Mouse (Mus musculus) right cerebral cortex, postnatal 14 days (tissue): ENCODE results near the gene Hdac11.
A peak's percentile ranks its signal among the peaks of the same experiment; 100 is the strongest.

Source experiments
- DNase-seq: peaks from one replicate; pipeline ENCODE4 v3.0.0; 2022

Hdac11 gene

DNA sequence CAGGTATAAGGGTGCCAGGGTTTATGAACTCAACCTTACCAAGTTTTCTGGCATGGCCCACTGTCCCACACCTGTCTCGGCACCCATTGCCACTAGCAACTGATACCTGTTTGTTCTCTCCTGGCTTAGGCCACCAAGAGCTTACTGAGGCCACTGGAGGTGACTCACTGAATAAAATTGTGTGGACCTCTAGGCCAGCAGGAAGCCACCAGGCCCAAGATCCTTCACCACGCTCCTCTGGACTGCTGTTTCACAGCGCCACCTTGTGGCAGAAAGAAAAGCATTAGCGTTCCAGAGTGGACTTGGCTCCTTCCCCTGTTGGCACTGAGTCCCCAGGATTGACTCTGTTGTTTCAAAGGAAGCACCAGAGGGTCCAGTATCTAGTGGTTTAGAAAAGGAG lies 16.6 kb upstream of the Hdac11 start:
- peak; percentile 80 for DNase-seq

DNA sequence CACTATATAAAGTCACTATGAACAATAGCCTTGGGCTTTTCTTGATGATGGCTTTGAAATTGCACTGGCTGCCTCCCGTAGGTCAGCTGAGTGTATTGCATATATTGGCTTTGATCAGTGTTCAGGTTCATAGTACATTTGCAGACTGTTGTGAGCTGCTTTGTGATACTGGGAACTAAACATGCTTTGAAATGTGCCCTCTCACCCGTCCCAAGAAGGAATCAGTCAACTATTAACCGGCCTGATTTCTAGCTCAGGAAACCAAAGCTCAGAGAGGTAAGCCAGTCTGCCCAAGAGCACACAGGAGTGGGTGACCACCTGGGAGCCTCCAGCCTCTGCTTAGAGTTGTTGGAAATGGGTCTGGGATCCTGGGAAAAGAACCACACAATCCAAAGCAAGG lies 11.4 kb upstream of the Hdac11 start:
- no peak for DNase-seq

DNA sequence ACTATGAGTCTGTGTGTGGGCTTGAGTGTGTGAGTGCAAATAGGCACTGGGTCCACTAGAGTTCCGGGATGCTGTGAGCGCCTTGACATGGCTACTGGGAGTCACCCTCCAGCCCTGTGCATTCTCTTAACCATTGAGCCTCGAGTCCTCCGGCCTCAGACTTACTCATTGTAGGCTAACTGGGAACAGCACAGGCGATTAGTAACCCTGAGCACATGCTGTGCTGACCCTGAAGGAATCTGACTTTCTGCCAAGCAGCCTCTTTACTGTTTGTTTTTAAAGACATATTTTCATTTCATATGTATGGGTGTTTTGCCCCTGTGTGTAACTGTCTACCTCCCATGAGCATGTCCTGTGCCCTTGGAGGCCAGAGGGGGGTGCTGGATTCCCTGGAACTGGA lies 10.9 kb upstream of the Hdac11 start:
- DNase-seq: no peak

DNA sequence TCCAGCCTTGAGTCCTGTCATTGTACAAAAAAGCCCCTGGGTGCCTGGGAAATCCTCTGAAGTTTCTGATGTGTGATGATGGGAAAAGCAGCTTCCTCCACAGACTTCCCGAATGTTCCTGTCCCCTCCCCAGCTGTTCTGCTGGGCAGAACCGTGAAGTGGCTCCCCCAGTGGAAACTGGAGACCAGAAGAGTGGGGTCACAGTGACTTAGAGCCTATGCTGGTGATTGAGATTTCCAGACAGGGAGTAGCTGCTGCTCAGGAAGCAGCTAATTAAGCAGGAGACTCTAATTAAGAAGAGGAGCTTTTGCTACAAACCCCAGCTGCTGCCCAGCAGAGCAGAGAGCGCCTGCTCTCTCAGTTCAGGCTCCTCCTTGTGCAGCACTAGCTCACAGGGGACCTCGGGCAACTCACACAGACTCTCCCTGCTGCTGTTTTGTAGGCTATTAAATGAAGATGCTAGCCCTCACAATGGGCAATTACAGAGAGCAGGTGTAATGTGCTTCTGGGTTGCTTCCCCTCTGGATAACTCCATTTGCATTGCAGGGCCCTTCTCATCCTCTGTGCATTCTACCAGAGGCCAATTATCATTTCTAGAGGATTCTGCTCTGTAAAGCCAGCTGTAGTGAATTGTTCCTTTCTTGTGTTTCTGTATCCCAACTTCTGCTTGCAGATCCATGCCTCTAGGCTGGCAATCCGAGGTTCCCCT lies 9.9 kb upstream of the Hdac11 start:
- DNase-seq: no peak

DNA sequence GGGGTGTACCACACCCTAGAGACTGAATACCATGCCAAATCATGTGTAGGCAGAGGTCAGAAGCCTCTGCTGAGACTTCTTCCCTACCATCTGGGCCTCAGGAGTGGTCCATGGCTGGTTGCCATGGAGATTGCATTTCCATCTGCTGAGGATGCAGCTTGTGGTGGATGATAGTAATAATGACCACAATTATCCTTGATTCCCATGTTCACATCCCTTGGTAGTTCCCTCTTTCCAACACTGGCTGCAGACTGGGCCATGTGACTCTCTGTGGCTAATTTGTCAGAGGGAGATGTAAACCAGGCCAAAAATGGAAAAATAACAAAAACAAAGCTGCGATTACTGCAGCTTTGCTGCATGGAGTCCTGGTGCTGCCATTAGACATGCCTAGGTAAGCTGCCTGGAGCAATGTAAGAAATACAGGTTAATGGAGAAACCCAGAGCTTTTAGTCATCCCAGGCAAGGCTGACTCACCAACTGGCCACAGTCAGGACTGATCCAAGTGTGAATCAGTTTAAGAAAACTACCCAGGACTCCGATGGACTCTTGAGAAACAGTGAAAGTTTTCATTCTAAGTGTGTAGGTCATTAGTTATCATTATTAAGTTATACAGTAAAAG lies 9.2 kb upstream of the Hdac11 start:
- DNase-seq: no peak

DNA sequence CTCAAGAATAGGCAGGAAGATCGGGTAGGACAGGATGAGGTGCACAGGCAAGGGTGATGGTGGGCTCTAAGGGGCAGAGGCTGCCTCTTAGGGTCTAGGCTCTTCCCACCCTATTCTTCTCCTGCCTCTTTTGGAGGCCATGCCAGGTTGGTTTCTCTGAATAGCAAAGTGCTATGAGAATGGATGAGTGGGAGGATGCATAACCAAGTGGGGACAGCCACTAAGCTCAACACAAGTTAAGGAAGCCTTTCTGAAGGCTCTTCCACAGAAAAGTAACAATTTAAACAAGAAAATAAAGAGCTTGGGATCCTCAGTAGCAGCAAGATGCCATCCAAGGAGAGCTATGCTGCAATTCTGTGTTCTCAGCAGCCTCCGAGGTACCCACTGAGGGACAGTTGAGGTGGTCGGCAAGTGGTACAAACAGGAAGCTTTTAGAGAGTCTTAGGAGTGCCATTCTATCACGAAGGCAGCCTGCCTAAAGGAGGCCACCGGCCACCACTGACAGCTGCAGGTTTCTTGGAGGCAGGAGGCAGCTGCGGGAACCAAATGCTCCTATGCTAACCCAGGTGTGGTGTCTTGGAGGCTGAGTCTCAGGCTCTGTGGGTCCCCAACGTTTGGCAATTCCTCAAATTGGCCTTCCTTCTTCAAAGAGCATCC lies 3.4 kb upstream of the Hdac11 start:
- no peak for DNase-seq

DNA sequence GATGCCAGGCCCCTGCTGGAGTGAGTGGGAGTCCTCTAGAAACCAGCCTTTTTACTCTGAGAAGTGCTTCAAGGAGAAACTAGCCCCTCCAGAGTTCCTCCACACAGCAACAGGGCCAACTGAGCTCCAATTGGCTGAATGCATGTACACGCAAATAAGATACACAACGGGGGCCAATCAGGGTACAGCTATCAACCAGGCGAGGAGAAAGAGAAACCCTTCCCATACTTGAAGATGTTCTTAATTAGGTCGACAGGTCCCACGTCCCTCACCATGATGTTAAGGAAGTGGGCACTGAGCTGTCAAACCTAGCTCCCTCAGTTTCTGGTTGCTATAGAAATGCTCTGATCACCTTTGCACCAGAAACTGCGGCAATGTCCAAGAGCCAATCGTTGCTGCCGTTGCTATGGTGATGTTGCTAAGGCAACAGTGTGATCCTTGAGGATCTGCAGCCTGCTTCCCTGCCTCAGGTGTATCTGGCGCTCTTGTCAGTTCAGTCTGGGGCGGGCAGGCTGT lies 2.9 kb upstream of the Hdac11 start:
- peak; percentile 48 for DNase-seq

DNA sequence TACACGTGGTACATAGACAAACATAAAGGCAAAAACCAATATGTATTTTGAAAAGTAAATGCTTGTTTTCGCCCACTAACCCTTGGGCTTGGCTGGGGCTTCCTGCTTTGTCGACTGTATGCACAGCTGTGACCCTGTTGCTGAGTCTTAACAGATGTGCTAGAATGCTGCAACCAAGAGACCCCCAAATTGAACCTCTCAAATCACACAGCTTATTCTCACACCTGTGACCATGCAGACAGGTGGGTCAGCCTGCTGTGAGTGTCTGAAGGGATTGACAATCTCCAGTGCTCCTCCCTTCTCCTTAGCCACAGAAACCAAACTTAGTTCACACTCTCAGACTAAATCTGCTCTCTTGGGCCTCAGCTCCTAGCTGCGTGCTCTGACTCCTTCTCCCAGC lies 1.8 kb upstream of the Hdac11 start:
- no peak for DNase-seq

DNA sequence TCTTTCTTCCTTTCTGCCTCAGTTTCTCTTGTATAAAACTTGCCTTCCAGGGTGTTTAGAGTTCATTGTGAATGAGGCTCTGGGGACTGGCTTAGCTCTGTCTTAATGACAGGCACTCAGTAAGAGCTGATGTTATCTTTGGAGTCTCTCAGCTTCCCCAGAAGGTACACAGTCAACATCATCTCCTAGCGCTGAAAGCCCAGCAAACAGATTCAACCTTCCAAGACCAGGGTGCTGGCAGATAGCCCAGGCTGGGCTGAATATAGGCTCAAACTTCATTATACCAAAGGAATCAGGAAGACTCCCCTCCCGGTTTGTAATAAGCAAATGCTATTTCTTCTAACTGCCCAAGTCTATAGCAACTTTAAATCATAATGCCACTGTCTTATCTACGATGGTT lies 1.2 kb upstream of the Hdac11 start:
- no peak for DNase-seq

DNA sequence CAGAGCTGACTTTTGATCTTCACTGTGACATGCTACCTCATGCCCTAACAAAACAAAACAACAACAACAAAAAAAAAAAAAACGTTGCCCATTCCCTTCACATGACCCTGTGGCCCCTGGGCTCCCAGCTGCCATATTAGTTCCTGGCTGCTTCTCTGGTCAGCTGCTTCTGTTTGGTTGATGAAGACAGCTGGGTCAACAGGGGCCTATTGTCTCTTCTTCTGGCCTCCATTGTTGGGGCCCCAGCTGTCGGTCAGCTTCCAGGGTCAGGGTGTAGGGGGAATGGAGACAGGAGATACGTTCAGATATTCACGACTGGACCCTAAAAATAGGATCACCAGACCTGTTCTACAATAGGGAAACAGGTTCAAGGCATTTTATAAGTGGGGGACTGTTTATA lies 403 bp upstream of the Hdac11 start:
- no peak for DNase-seq

DNA sequence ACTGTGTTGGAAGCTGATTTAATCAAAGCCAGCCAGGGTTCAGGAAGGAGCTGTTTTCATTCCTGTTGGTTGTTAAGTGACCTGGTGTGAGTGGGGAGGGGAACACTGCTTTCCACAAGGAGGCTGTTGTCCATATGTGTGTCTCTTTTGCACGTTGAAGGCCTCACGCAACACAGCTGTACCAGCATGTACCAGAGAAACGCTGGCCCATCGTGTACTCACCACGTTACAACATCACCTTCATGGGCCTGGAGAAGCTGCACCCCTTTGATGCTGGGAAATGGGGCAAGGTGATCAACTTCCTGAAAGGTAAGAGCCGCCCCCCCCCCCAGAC lies 739 bp downstream of the Hdac11 start:
- no peak for DNase-seq

DNA sequence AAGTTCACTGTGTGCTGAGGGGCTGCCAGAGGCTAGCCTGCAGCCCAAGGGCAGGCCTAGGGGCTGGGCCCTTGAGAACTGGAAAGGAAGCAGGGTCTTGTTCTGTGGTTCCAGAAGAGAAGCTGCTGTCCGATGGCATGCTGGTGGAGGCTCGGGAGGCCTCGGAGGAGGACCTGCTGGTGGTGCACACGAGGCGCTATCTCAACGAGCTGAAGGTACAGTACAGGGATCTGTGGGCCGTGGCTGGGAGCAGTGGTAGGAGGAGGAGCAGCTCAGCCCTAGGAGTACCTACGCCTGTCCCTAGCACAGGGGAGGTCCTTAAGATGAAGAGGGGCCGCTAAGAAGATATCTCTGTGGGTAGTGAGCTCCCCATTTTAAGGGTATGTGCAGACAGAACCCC lies 2.6 kb downstream of the Hdac11 start:
- DNase-seq: no peak

DNA sequence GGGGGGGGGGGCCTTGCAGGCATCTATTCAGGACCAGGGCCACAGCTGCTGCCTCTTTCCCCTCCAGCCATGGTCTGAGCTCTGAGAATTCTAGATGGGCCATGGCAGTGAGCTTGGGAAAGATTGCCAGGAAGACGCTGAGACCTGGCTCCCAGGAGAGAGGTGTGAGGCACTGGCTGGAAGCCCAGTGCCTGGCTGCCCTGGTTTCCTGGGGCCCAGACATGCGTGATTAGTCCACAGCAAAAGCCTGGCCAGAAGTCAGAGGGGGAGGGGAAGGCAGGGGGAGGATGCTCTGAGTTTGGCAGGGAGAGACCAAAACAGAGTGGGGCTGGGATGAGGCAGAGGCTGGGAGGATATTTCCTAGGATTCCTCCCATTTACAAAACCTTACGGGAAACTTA lies 3.9 kb downstream of the Hdac11 start:
- DNase-seq: peak; percentile 34

DNA sequence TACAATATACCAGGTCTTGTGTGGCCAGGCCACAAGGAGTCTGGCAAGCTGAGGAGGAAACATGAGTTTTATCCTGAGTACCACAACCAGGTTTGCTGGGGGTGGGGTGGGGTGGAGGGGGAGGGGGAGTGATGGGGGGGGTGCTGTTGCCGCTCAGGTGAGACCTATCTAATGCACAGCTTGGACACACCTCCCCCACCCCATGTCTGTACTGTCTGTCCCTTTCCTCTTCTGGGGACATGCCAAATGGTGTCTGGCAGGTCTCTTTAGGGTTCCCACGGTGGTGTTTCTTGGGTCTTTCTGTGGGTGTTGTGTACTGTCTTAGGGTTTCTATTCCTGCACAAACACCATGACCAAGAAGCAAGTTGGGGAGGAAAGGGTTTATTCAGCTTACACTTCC lies 4.5 kb downstream of the Hdac11 start:
- no peak for DNase-seq

DNA sequence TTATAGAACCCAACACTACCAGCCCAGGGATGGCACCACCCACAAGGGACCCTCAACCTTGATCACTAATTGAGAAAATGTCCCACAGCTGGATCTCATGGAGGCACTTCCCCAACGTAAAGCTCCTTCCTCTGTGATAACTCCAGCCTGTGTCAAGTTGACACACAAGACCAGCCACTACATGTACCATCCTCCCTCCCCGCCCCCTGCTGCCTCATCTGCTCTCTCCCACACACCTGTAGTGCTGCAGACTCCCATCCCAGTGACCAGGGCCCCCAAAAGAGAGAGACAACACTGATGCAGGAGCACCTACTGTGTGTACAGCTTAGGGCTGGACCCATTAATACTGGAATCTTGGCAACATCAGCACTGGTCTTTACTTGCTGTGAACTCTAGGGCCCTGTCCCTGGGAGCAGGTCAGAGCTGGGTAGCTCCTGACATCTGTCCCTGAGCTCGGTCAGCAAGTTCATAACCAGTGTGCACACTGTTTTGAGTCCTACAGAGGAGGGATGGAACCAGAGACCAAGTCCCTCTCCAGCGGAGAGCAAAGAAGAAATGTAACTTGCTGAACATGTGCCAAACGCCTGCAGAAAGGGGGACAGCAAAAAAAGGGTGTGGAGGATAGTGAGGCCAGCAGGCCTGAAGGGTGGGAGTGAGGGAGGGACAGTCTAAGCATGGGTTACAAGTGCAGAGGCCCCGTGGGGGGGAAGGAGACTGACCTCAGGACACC lies 5.2 kb downstream of the Hdac11 start:
- DNase-seq: no peak

DNA sequence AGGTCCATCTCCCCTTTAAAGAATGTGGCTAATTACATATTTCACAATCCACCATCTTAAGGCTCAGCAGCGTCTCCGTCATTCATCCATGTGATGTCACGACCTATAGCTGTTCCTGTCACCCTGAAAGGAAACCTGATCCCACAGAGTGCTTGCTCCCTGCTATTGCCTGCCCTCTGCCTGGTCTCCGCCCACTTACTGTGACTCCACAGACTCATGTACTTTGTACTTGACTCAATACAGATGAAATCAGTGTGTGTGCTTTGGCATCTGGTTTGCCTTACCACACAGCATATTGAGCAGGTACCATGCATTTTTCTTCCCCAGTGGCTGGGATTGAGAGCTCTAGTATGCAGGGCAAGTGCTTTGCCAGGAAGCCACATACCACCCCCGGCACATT lies 5.8 kb downstream of the Hdac11 start:
- no peak for DNase-seq

DNA sequence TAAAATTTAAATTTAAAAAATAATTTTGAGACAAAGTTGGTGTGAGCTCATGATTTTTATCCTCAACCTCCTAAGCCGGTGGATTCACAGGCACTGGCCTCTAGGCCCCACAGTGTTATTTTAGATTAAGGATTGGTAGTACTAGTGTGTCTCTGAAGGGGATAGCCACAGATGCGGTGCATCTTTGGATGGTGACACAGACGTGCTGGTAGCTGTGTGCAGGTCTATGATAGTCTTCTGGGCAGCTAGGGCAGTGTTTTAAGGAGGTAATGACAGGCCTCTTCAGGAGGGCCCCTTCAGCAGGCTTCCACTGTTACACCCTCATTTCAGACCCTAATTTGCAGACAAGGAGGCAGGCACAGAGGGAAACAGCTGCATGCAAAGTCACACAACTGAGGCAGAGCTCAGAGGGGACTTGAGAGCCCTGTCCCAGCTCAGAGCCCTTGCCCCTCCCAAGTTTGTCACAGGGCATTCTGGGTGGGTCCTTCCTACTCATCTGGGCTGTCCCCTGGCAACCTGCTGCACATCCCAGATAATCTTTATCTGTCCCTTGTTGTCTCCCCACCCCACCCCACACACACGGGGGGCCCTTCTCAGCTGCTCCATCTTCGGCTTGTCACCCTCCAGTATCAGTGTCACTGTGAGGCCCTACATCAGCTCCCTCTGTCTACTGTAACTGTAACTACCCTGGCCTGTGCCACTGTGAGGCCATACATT lies 6.9 kb downstream of the Hdac11 start:
- DNase-seq: no peak

DNA sequence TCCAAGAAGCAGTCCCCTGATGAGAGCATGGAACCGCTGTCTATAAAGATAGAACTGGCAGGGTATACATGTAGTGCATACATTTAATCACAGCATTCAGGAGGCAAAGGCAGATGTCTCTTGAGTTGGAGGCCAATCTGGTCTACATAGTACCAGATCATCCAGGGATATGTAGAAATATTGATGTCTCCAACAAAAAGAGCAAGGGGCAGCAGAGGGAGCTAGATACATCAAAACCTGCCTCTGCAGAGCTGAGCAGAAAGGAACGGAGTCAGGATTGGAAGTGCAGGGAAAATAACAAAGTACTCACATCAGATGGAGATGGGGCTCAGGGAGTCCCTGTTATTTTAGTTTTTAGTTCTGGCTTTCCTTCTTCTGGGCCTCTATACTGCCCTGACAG lies 8.1 kb downstream of the Hdac11 start:
- DNase-seq: no peak

DNA sequence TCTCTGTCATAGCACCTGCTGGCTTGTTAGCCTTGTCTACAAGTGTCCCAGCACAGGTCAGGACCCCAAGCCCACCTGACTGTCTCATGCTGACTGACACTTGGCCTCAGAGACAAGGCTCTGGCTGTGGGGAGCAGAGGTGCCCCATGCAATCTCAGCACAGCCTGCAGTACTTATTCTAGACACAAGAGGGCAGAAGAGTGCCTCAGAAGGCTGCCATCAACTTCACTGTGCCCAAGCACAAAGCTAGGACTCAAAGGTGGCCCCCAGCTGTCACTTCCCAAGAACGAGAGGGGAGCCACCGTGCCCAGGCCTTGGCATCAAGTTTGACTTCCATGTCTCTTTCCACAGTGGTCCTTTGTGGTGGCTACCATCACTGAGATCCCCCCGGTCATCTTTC lies 8.7 kb downstream of the Hdac11 start:
- peak; percentile 74 for DNase-seq

DNA sequence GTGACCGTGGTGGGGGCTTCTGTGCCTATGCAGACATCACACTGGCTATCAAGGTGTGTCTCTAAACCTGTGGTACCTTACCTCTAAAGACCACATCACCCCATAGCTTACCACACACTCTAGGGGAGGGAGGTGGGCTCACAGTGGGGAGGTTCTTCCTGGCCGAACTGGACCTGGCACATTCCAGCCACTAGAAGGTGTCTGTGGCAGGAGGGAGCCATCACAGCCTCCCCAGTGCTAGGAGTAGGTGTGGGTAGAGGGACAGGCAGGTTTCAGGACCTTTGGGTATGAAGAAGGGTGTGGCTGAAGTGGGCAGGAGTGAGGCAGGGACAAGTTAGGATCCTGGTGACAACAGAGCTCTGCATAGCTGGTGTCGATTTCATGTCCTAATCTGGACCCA lies 11.4 kb downstream of the Hdac11 start:
- no peak for DNase-seq

DNA sequence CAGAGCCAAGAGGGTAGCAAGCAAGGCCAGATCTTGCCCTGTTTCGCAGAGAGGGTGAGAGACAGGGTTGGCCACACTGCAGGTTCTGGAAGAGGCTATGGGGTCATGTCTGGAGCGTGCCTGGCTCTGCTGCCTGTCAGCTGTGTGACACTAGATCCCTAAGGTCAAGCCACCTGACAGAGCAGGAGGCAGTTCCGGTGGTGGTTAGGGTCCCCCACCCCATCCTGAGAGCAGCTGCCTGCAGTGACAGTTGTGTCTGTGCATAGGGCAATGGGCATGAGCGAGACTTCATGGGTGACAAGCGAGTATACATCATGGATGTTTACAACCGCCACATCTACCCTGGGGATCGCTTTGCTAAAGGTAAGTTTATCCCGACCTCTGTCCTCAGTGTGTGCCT lies 12.7 kb downstream of the Hdac11 start:
- no peak for DNase-seq

DNA sequence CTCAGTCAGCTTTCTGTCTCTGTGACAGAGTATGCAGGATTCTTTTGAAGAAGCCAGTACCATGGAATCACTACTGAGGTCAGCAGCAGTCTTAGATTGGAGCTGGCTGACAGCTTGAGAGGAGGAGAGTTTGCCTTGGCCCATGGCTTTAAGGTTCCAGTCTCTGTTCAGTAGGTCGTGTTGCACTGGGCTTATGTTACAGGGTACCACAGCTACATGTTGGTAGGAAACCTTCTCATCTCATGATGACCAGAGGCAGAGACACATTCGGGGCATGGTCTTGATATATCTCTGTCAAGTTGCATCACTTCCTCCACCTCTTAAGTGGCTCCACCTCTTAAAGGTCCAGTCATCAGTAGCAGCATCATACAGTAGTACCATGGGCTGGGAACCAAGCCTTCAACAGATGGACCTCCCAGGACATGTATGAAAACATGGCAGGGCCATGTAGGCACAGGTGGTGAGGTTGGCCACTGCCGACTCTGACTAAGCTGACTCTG lies 15.0 kb downstream of the Hdac11 start:
- DNase-seq: no peak

DNA sequence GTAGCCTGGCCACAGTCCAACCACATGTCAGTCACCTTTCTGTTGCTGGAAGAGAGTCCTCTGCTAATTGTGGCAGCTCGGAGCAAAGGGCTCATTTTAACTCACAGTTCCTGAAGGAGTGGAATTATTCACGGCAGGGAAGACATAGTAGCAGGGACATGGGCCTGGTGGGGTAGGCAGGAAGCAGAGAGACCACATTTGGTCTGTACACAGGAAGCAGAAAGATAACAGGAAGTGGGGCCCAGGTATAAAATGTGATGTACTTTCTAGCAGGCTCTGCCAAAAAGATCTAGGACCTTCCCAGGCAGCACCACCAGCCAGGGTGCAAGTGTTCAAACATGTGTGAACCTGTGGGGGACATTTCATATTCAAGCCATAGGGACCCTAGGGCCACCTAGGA lies 15.9 kb downstream of the Hdac11 start:
- no peak for DNase-seq
